Mouse (Mus musculus): ENCODE data around the gene Rapgef2.

DNA sequence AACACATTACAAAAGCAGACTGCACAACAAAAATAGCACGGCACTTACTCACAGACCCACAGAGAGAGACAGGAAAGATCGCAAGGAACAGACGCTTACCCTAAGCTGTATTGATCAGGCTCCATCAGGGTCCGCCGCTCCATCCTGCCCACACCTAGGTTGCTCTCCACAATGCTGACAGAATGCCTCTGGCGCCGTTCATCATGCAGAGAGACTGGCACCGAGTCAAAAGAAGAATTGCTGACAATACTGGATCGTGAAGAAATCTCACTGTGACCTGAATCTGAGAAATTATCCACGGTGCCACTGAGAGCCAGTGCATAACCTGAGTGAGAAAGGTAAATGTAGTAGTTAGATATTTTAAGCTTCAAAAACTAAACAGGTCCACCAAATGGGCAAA lies 216.4 kb downstream of the Rapgef2 start:
- TF ChIP-seq CTCF (IDR thresholded peaks at IDR 0.05; ENCODE audit: low read depth) (no peak), EP300 (IDR thresholded peaks at IDR 0.05; ENCODE audit: low read depth) (no peak)

All from liver, embryonic 14.5 days (tissue).